Mouse (Mus musculus): Measurements from ENCODE around the gene Cyb5rl. TPM values are rescaled to one million over a fixed set of nuclear protein-coding genes. Genes with fewer than 3 reads are reported as not detected.

Cyb5rl gene
- 5.0 and 5.3 TPM in 2 replicates for polyA plus RNA-seq (2015; fragmentation: Nextera tagmentation; extraction: Ambion mirVana)

DNA sequence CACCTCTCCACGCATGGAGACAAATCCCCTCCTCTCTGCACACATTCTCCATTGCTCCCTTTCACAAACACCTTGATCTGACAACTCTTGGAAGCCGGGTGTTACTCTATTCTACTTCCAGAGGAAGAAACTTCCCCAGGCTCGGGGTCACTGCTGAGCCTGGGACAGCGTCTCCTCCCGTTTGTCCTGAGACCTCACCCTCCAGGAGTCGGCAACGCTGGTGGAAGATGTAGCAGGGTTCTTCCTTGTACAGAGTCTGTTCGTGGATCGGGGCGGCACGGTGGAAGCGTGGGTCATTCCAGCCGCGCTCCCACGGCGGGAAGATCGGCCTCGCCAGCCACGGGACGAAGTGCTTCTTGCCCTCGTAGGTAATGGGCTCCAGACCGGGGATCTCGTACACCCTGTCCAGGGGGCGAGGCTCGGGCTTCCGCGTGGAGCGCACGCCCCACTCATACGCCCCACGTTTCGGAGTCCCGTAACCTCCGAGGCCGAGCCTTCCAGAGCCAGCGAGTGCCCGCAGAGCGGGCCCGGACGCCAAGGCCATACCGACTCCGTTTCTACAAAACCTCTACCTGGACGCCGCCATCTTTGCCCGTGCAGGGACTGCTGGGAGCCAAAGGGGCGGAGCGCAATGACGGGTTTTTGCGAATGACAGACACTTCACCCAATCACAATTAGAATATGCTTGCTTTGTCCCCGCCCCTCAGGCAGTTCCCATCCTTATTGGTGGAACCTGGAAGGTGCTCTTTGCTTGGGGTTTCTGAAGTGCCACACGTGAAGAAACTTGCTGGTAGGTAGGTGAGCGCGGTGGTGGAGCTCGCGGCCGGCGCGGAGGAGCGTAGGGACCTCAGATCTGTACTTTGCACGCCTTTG is at the start of gene Cyb5rl, which contains the start of gene Mrpl37:
Cyb5rl (plus strand) TSS at position 737 of the 873 bp plus-strand sequence.
Mrpl37 (minus strand) TSS at position 617 of the 873 bp plus-strand sequence.
- DNase-seq (ENCODE audit: low spot score) = peak; percentile 97

DNA sequence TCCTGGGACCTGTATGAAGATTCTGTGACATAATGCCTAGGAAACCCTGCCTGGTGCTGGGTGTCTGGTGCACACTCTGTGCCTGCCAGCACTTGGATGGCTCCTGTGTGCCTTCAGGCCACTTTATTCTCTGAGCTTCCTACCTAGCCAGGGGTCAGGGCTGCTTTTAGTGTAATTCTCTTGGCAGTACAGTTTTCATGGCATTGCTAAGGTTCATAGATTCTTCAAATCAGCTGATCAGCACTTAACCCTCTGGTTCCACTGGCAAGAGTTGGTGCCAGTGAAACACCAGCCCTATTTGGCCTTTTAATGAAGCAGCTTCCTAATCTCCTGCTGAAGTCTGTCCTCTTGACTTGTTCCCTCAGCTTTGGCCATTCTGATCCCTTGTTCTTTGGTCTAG is 49.5 kb upstream of the Cyb5rl start:
- no peak for DNase-seq (ENCODE audit: low spot score)

DNA sequence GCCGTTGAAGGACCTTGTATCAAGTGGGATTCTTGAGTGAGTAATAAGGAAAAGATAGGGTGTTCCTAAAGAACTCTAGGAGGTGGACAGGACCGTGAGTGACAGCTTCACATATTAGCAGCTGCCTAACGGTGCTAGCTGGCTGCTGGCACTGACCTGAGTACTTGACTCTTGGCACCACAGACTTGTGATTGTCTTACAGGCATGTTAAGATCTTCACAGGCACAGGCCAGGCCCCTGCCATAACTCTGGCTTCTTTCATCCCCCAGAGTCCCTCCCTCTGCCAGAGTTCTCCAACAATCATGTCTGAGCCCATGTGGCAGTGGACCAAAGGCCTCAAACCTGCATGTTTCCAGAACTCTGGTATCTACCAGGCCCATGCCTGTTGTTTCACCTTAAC is 48.3 kb upstream of the Cyb5rl start:
- DNase-seq (ENCODE audit: low spot score) = no peak

DNA sequence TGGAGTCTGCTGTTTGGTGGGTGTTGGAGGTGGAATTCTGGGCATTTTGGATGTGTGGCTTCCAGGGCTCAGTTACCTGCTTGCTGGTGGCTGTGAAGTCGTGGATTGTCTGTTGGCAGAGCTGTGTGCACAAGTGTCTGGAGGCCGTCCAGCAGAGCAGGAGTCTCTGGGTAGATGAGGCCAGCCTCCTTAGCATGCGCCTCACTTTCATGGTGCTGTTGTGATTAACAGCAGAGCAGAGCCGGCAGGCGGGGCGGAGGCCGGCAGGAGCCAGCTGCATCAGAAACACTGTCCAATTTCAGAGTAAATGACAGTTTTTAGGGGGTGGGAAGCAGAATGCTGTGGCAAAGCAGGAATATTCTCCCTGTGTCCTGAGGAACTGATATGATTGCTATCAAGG is 47.8 kb upstream of the Cyb5rl start:
- no peak for DNase-seq (ENCODE audit: low spot score)

DNA sequence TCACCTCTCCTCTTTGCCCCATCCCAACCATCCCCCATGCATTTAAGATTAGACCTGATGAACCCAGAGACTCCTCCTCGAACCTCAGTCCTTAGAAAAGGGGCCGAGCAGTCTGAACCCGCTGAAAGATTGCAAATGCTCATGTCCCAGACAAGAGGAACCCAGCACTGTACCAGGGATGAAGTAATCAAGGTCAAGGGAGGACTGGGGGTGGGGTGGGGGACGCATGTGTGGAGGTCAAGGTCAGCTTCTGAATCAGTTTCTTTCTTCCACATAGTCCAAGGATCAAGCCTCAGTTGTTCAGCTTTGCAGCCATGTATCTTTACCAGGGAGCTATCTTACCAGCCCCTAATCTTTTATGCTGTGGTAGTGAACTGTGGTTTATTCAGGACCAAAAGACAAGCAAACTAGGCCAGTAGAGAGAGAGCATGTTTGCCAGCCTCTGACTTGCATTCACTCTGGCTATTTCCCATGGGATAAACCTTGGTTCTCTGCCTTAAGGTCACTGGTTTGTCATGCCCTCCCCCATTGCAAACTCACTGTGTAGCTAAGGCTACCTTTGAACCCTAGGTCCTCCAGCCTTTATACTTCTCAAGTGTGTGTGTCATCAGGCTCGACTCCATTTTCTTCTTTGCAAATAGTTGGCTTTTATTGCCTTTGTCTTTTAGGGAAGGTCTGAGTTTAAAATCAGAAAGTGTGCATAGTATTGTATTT is 46.3 kb upstream of the Cyb5rl start:
- DNase-seq (ENCODE audit: low spot score) = no peak

DNA sequence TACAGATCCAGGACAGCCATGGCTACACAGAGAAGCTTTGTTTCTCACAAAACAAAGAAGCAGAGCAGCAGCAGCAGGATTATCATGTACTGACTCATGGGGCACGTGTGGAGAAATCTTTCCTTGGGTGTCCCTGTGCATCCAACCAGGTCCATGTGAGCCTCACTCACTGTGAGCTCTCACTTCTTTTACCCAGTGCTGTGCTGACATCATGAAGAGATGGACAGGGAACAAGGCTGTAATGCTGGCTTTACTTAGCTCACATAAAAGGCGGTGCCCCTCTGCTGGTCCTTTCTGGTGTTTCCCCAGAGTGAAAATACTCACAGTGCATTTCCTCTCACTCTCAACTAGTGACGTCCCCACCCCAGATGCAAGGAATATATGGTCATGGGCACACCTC is 45.3 kb upstream of the Cyb5rl start:
- no peak for DNase-seq (ENCODE audit: low spot score)

DNA sequence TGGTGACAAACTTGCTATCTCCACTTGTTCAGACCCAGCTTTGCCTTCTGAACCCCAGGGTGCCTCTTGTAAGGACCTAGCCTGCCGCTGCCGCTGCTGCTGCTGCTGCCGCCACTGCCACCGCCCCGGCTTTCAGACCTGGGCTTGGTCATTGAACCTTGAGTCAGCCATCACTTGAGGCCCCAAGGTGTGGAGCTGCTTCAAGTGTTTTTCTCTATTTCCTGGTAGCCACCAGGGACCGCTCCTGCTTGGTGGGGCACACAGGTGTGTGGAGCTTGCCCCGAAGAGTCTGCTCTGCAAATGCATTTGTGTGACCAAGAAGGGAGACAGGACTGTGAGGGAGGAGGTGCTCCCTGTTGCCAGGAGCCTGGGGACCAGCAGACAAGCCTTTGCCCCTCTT is 41.9 kb upstream of the Cyb5rl start:
- no peak for DNase-seq (ENCODE audit: low spot score)

DNA sequence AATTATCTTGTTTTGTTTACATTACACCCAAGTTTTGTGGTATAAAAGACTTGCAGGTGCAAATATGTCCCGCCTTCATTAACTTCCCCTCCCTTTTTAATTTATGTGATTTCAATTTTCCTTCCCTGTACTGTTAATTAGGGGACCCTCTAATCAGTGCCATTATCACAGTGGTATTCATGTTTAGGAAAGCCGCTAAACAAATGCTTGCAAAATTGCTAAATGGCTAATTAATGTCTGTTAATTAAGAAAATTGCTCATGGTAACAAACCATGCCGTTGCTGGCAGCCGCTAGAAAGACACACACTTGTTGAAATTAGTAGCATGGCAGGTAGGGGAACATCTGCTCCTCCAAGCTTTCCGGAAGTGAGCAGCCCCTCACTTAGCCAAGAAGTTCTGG is 41.4 kb upstream of the Cyb5rl start:
- no peak for DNase-seq (ENCODE audit: low spot score)

DNA sequence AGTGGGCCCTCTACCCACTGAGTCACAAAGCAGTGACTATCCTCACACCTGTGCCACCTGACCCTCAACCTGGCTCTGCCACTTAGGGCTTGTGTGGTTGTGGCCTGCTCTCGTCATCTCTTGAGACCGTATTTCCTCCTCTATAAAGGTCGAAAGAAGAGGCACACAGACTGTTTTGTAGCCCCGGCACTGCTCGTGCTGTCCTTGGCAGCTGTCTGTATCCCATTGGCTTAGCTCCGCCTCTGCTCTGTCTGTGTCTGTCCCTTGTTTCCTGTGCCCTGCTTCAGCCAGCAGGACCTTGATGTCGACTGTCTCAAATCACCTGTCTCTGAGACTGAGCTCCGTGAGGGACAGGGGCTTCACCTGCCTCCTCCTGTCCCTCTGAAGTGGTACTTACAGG is 40.3 kb upstream of the Cyb5rl start:
- no peak for DNase-seq (ENCODE audit: low spot score)

DNA sequence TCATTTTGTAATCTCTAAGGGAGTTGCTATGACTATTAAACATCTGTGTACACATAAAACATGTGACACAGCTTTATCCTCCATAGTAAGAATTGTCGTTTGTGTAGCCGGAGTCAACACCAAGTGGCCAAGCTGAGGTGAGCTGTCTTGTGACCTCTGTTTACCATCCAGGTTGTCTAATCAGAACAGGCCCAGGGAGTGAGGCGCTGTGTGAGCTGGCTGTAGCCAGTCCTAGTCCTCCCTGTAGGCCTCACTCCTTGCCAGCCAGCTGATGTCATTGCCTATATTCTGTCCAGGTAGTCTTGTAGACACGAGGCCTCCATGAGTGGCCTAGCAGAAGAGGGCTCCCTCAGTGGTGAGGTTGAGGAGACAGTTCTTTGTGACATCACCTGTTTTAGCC is 31.1 kb upstream of the Cyb5rl start:
- DNase-seq (ENCODE audit: low spot score) = no peak

DNA sequence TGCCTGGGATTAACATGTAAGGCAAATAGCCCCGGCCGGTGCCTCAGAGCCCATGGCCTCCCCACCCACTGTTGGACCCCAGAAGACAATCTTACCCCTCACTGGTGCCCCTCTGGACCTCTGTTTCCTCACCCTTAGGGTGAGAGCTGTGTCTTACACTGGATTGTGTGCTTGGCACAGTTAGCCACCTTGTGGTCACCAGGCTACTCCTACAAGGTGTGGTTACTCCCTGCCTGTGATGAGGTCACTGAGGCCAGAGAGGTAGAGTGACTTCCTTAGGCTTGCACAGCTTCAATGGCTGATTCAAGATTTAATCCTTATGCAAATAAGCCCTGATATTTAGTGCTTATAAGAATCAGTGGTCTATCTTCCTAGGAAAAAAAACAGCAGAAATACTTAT is 29.8 kb upstream of the Cyb5rl start:
- no peak for DNase-seq (ENCODE audit: low spot score)

DNA sequence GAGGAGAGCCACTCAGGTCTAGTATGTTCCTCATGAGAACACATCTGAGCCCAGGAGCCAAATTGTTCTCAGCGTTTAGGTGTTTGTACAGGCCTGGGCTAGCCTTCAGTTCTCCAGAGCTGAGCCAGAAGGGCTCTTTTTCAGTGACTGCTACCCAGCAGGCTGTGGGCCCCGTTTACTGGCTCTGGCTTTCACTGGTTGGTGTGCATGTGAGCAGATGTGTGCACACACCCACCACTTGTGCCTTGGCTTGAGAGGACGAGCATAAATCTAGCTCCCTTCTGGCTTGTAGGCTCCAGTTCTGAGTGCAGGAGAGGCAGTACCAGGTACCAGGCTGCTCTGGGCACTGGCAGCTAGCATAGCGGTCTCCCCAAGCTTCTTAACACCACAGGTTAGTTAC is 28.5 kb upstream of the Cyb5rl start:
- DNase-seq (ENCODE audit: low spot score) = no peak

DNA sequence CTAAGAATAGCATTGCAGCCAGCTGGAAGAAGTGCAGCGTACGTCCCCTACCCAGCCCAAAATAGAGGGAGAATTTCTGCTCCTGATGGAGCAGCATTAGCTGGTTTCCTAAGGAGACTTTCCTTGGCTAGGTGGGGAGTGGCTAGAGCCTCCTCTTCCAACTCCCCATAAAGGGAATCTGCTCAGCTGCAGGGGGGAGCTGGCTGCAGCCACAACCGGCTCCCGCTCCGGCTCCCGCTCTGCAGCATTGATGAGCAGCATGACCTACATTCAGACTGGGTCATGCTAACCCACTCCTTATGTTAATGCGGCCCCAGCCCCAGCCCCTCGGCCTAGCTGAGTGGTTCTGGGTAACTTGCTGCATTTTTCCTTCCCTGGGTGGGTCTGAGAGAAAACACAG is 27.5 kb upstream of the Cyb5rl start:
- no peak for DNase-seq (ENCODE audit: low spot score)

DNA sequence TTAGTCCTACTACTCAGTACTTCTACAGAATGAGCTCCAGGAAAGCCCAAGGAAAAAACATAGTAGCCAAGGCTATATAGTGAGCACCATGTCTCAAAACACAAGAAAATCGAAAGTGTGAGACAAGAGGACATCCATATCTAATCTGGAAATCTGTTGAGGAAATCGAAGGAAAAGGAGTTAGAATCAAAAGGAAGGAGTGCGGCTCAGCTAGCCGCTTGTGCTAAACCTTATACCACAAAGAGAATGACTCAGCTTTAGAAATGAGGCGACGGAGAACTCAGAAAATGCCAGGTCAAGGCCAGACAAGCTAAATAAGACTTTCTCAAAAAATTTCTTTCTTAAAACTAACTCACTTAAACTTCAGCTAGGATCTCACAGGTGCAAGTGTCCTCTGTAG is 24.5 kb upstream of the Cyb5rl start:
- DNase-seq (ENCODE audit: low spot score) = no peak

DNA sequence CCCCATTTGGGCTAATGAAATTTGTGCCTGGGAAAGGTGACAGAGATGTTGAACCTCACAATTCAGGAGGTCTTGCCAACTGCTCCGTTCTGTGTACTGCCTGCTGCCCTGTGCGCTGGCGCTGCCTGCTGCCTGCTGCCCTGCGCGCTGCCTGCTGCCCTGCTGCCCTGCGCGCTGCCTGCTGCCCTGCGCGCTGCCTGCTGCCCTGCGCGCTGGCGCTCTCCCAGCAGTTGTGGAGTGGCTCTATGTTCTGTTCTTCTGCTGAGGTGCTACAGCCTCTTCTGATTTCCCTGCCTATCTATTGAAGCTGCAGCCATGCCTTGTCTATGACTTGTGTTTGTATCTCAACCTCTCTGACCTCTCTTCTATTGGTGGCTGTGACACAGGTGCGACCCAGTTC is 21.6 kb upstream of the Cyb5rl start:
- no peak for DNase-seq (ENCODE audit: low spot score)

DNA sequence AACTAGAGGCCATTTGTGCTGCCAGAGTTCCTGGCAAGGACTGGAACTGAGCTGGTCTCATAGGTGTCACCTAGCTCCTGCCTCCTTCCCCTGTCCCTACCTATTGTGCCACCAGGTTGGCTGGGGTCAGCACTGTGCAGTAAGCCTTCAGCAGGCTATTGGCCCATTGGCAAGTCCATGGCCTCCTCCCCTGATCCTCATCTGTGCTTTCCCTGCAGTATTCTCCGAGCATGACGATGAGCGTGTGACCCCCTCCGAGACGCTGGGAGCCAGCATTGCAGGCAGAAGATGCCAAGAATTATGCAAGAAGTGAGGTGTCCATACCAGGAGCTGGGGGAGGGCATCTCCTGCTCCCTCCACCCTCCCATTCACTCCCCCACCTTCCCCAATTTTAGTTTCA is 19.0 kb upstream of the Cyb5rl start:
- DNase-seq (ENCODE audit: low spot score) = no peak

DNA sequence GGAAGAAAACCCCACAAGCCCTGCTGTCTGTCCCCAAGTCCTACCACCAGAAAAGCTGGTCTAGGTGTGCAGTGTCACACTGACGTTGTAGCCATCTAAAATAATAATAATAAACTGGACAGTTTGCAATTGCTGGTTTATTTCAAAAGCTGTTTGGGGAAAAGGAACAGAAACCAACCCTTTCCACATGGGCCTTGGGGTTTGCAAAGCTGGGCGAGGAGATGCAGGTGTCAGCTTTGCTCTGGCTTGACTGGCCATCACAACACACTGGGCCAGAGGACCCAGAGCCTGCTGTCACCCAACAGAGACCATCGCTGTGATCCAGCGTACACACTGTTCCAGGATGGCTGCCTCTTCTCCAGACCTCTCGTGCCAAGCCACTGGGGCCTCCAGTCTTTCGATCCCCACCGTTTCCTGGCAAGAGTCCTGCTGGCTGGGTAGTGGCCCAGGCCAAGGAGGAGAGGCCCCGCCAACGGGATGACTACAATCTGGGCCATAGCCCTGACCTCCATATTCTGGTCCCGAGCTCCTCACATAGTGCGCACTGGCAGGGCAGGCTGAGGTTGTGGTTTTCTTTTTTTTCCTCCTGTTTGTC is 18.1 kb upstream of the Cyb5rl start:
- DNase-seq (ENCODE audit: low spot score) = no peak

DNA sequence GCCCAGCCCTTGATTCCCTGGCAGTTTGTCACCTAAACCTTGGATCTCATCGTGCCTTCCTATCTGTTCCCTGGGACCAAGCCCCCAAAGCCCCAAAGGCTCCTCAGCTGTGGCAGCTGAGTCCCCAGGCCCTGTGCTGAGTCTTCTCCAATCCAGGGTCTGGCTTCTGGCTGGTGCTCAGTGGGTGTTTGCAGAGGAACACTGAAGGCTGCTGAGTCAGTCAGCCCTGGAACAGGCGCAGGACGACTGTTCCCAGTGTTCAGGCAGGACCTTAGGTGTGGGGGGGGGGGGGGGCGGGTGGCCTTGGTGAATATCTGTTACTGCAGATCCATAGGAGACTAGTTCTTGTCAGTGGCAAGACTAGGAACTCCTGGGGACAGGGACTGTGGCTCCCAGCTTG is 14.9 kb upstream of the Cyb5rl start:
- no peak for DNase-seq (ENCODE audit: low spot score)

DNA sequence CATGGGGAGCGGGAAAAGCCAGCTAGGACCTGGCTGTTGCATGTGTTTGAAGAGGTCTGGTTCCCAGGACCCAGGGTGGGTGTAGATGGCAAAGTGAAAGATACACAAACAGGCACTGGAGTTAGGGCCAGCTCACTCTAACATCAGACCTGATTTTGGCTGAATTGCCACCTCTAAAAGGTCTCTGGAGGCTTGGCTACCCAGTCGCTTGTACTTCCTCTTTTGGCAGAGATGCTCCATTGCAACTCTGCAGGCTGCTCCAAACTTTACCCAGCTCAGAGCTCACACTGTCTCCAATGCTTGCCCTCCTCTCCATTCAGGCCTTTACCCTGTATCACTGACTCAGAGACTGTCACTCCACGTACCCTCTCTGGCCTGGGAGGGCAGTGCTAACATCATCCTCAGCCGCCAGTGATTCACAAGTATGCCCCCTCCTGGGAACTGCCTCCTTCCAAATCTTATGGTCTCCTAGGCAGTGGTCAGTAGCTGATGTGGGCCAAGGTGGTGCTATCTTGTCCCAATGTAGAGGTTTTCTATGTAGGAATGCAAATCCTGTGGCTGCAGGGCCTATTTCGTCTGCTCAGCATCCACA is 13.7 kb upstream of the Cyb5rl start:
- no peak for DNase-seq (ENCODE audit: low spot score)

DNA sequence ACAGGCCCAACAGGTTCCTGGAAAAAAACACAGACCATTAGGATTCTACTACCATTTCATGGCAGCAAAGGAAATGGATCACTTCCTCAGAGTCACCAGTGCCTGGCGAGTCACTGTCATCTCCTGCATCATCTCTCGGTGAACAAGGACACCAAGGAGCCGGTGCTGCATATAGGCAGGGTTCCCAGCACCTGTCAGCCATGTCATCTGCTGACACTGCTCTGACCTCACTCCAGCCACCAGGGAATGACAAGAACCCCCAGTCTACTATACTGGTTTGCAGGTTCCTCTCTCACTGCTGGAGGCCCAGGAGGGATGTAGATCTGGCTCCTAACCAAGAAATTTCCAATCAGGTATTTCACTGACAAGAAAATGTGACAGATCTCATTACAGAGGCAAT is 10.7 kb upstream of the Cyb5rl start:
- no peak for DNase-seq (ENCODE audit: low spot score)

DNA sequence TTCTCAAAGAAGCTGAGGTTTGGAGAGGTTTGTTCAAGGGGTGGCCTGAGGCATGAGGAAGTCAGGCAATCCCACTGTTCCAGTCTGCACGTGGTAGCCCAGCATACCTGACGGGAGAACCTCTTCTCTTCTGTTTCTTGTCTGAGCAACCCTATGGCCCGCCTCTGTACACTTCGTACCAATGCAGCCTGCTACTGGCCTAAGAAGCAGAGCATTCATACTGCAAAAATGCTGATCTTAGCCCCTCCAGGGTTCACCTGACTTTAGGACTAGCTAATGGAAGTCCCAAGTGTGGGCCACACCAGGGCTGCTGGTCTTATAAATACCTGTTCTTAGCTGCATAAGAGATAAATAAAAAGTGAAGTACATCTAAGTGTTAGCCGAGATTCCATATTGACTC is 8.4 kb upstream of the Cyb5rl start:
- DNase-seq (ENCODE audit: low spot score) = no peak

DNA sequence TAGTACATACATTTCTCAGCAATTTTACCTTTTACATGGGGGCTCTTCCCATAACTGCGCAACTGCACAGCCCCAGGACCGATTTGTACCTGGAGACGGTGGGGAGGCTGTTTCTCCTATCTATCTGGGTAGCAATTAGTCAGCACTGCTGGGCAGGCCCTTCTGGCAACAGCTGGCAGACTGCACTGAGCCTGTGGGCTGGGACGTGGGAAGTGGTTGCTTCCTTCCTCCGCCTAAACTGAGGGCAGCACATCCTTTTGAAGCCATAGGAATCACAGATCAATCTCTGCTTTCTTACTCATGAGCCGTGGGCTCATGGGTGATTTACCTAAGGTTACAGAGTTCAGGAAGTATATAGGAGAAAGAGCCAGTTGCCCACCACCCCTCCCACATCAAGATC is 8.0 kb upstream of the Cyb5rl start:
- DNase-seq (ENCODE audit: low spot score) = no peak
